Mouse (Mus musculus) liver, embryonic 14.5 days (tissue): ENCODE data around the gene Xrcc5. TPM values are rescaled to one million over a fixed set of nuclear protein-coding genes. Genes with fewer than 3 reads are reported as not detected.

Source experiments
- ATAC-seq: fragments of 200-750 bp; cut with Nextera tagmentation; 2 replicates; pipeline ENCODE4 v1.8.0; 2017; ENCODE audit warnings: moderate number of reproducible peaks, mild to moderate bottlenecking, moderate library complexity; ENCODE audit not compliant: insufficient read depth
- DNase-seq, 3 experiments: peaks; one replicate each; pipeline ENCODE4 v3.0.0-alpha.2; 2012 to 2013; ENCODE audit warnings: low read depth in 3 of 3, low spot score in 3 of 3
- H3K27ac ChIP-seq: fragments of 300-500 bp; sonication (generic); 2 replicates; pipeline ENCODE4 v1.5.1; 2014; ENCODE audit warnings: moderate library complexity, mild to moderate bottlenecking, control low read depth, inconsistent platforms
- H3K27me3 ChIP-seq: fragments of 300-500 bp; sonication (generic); 2 replicates; pipeline ENCODE4 v1.6.1; 2014; ENCODE audit warnings: mild to moderate bottlenecking, low read length, moderate library complexity; ENCODE audit not compliant: control insufficient read depth, insufficient read depth
- H3K36me3 ChIP-seq: fragments of 300-500 bp; sonication (generic); replicated peaks from 2 replicates; pipeline ENCODE4 v1.6.1; 2014; ENCODE audit warnings: low read depth; ENCODE audit not compliant: control insufficient read depth, insufficient read depth
- H3K4me1 ChIP-seq, 2 experiments: fragments of 200-500 bp in 1 of 2; fragments of 300-500 bp in 1 of 2; sonication (generic) in 1 of 2; replicated peaks; 2 replicates each; pipeline ENCODE4 v1.6.1; 2012 to 2014; ENCODE audit warnings: antibody characterized with exemption in 1 of 2, inconsistent platforms in 1 of 2, low read length in 1 of 2; ENCODE audit not compliant: control insufficient read depth in 2 of 2, insufficient read depth in 2 of 2
- H3K4me2 ChIP-seq: fragments of 300-500 bp; sonication (generic); 2 replicates; pipeline ENCODE4 v1.6.1; 2014; ENCODE audit warnings: low read depth, mild to moderate bottlenecking, control low read depth, moderate library complexity
- H3K4me3 ChIP-seq, 2 experiments: fragments of 200-500 bp in 1 of 2; fragments of 300-500 bp in 1 of 2; sonication (generic) in 1 of 2; 2 replicates each; pipeline ENCODE4 v1.5.1; 2012 to 2014; ENCODE audit warnings: low read depth in 2 of 2, low read length in 2 of 2, mild to moderate bottlenecking in 2 of 2, control low read depth in 1 of 2, inconsistent platforms in 1 of 2, moderate library complexity in 1 of 2; ENCODE audit not compliant: insufficient read depth in 1 of 2
- H3K9ac ChIP-seq: fragments of 300-500 bp; sonication (generic); replicated peaks from 2 replicates; pipeline ENCODE4 v1.6.1; 2014; ENCODE audit warnings: mild to moderate bottlenecking, control low read depth, moderate library complexity
- H3K9me3 ChIP-seq: fragments of 300-500 bp; sonication (generic); 2 replicates; pipeline ENCODE4 v1.6.1; 2016; ENCODE audit warnings: low read length, mixed read lengths; ENCODE audit not compliant: control insufficient read depth
- CTCF ChIP-seq: IDR thresholded peaks from 2 replicates; pipeline ENCODE4 v1.5.1; 2016; ENCODE audit warnings: antibody characterized with exemption, low read depth, control low read depth
- EP300 ChIP-seq: IDR thresholded peaks from 2 replicates; pipeline ENCODE4 v1.6.1; 2016; ENCODE audit warnings: antibody characterized with exemption, low read depth
- WGBS: fragments of 180-500 bp; shearing (Covaris S2); extraction: QIAGEN DNeasy Blood & Tissue Kit; methylation state at CpG from one replicate; pipeline ENCODE4 v1.1.7; 2014; ENCODE audit not compliant: insufficient replicate concordance; 5-methylcytosine and 5-hydroxymethylcytosine counted together
- polyA plus RNA-seq, 2 experiments: library from polyadenylated mRNA; depleted of rRNA in 1 of 2; stranded (reverse) in 1 of 2; unstranded in 1 of 2; fragments of >200 nt; fragmentation: Nextera tagmentation in 1 of 2; extraction: Ambion mirVana in 1 of 2; gene quantifications; 2 replicates each; pipeline versions ENCODE4 v1.2.1 to v1.2.3; 2012 to 2014

The Xrcc5 gene
- polyA plus RNA-seq, 2 experiments = 8.9 to 17.6 TPM

DNA sequence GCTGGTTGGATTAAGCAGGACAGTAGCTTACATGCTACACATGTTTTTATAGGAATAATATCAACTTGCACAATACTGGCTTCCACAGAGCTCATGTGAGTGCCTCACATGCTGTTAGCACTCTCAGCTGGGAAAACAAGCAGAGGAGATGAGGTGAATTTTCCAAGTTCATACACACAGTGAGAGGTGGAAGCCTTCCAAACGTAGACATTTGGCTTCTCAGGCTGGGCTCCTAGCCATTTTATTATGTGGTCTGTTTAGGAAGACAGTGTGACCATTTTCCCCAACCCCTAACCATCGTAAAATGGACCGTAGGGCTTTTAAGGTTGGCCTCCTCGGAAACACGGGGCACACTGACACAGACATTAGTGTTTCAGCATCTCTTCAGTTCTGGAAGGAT is 102.7 kb downstream of the Xrcc5 start:
- Histone ChIP-seq H3K9me3 (no peaks in the 10 kb centered on the region), H3K27ac (no peak overlapping the region), H3K36me3 (no peaks in the 10 kb centered on the region), H3K4me3 (no peak overlapping the region), H3K27me3 (no peaks in the 10 kb centered on the region), H3K4me2 (no peak overlapping the region), H3K4me1 (no peaks in the 10 kb centered on the region), H3K9ac (no peak overlapping the region)
- TF ChIP-seq CTCF (no peak), EP300 (no peak)
- 57% methylated on average over 5 of the region's 5 CpGs for WGBS
- DNase-seq = no peak
- no peak for ATAC-seq

DNA sequence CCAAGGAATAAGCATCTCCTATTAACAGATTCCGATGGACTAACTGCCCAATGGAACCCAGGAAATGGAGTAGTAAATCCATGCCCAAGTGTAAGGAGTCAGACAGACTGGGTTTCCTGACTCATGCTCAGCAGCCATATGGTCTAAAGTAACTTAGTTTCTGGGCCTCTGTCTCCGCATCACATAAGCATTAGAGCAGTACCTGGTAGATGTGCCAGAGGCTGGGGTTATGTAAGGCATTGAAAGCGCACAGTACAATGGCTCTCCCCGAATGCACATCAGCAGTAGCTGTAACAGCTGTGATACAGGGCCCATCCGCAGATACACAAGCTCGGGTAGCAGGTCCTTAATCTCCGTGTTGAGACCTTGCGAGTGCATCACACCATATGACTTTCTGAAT is 103.9 kb downstream of the Xrcc5 start:
- Histone ChIP-seq H3K36me3 (no peaks in the 10 kb centered on the region), H3K27me3 (no peaks in the 10 kb centered on the region), H3K27ac (no peak overlapping the region), H3K9me3 (no peaks in the 10 kb centered on the region), H3K4me2 (no peak overlapping the region), H3K9ac (no peak overlapping the region), H3K4me3 (no peak overlapping the region), H3K4me1 (no peaks in the 10 kb centered on the region)
- ATAC-seq (no peak), DNase-seq (no peak)
- WGBS = 72% methylated on average over 8 of the region's 8 CpGs
- no peak for TF ChIP-seq CTCF

DNA sequence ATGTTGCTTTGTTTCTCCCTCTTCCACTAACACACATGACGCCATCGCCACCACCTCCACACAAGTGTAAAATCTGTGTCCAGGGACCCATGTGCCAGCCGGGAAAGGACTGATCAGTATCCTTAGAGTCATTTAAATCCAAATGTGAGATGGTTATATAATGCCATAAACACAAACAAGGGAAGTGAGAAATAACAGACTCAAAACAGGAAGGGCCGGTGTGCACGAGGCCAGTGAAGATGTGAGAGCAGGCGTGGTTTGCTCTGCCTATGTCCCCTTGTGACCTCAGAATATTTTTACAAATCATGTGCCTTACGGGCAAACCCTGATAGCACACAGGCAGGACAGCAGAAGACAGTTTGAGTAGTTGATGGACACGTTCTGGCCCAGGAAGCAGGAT is 106.0 kb downstream of the Xrcc5 start:
- 60% methylated on average over 8 of the region's 8 CpGs for WGBS
- H3K4me1 ChIP-seq = no peaks in the 10 kb centered on the region
- ATAC-seq = no peak
- TF ChIP-seq EP300 (no peak), CTCF (no peak)
- DNase-seq = no peak
- H3K4me3 ChIP-seq = no peak overlapping the region
- no peaks in the 10 kb centered on the region for H3K27me3 ChIP-seq
- no peaks in the 10 kb centered on the region for H3K9me3 ChIP-seq
- H3K27ac ChIP-seq = no peak overlapping the region
- no peaks in the 10 kb centered on the region for H3K36me3 ChIP-seq
- H3K4me2 ChIP-seq = no peak overlapping the region
- H3K9ac ChIP-seq = no peak overlapping the region

DNA sequence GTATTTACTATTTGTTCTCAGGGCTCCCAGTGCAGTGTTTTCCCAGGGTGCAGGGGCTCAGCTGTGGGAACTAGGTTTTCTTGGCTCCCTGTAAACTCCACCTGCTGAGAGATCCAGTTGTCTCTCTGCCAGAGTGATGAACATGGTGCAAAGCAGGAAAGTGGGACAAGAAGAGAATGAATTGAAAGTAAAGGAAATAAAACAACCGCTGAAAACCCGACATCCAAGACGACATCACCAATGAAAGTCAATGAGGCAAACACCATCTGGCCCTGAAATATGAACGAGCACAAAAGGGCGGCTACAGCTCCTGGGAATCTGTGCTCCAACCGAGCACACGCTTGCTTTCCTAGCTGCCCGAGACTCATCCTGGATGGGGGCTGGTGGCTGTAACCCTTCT is 106.9 kb downstream of the Xrcc5 start:
- DNase-seq (no peak), ATAC-seq (no peak)

DNA sequence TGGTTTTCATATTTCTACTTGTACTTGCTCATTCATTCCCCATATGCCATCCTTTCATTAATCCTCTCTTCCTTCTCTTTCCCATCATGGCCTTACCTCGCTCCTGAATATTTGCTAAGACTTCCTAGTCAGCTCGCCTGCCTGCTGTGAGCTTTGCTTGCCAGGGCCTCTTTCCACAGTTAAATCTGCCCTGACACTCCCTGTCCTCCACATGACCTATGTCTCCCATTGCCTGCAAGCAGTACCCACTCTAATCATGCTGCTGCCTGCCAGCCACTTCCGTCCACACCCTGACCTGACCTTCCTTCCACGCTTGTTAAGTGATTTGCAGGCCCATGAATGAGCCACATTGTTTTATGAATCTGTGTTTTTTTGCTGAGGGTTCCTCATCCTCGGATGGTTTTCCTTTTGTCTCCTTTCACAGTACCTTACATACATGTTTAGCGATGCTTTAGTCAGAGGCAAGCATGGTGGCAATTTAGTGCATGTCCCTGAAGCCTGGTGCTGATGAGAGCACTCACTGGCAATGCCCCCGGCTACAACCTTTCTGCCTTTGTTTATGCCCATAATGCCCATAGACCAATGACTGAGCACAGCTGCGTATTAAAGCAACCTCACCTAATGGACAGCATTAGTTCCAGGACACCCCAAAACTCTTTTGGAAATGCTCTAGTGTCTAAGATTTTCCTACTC is 107.5 kb downstream of the Xrcc5 start:
- H3K27ac ChIP-seq = no peak overlapping the region

More for the DNA sequence above, 106.9 kb downstream of the Xrcc5 start:
- 75% methylated on average over 8 of the region's 8 CpGs for WGBS
- no peak overlapping the region for H3K4me2 ChIP-seq
- no peak for TF ChIP-seq CTCF
- no peak for TF ChIP-seq EP300
- H3K36me3 ChIP-seq = no peaks in the 10 kb centered on the region
- H3K27ac ChIP-seq = no peak overlapping the region
- no peaks in the 10 kb centered on the region for H3K4me1 ChIP-seq
- no peak overlapping the region for H3K9ac ChIP-seq
- H3K4me3 ChIP-seq = no peak overlapping the region
- H3K9me3 ChIP-seq = no peaks in the 10 kb centered on the region
- H3K27me3 ChIP-seq = no peaks in the 10 kb centered on the region

More for the DNA sequence above, 107.5 kb downstream of the Xrcc5 start:
- Histone ChIP-seq H3K4me1 (no peaks in the 10 kb centered on the region), H3K36me3 (no peaks in the 10 kb centered on the region), H3K4me2 (no peak overlapping the region), H3K9me3 (no peaks in the 10 kb centered on the region), H3K27me3 (no peaks in the 10 kb centered on the region), H3K4me3 (no peak overlapping the region), H3K9ac (no peak overlapping the region)
- ATAC-seq (no peak), DNase-seq (no peak)
- WGBS = 68% methylated on average over 8 of the region's 8 CpGs
- TF ChIP-seq EP300 = no peak
- no peak for TF ChIP-seq CTCF
